Mouse (Mus musculus): Measurements from ENCODE around the gene Psme2.
A peak's percentile ranks its signal among the peaks of the same experiment; 100 is the strongest.

The Psme2 gene

GRCm38 (mm10) chr14:55590748-55591330 is at the start of gene Psme2:
TSS of gene Psme2 (minus strand) at chr14:55591113.
- DNase-seq (ENCODE audit: low spot score) = peak; percentile 92

- DNase-seq (ENCODE audit: low spot score) = no peak
Measured at GRCm38 (mm10) chr14:55637795-55638194, 46.9 kb upstream of the Psme2 start, which contains the start of gene Gm49378. TSS of gene Gm49378 (minus strand) at chr14:55637895.

- peak; percentile 85 for DNase-seq (ENCODE audit: low spot score)
Measured at GRCm38 (mm10) chr14:55635523-55636007, 44.7 kb upstream of the Psme2 start, which contains the start of gene Ipo4. TSS of gene Ipo4 (minus strand) at chr14:55635957.

GRCm38 (mm10) chr14:55634874-55635522 is 44.1 kb upstream of the Psme2 start:
- peak; percentile 58 for DNase-seq (ENCODE audit: low spot score)

- DNase-seq (ENCODE audit: low spot score) = peak; percentile 79
Measured at GRCm38 (mm10) chr14:55629312-55629711, 38.4 kb upstream of the Psme2 start.

GRCm38 (mm10) chr14:55628077-55628827 is 37.3 kb upstream of the Psme2 start:
- no peak for DNase-seq (ENCODE audit: low spot score)

GRCm38 (mm10) chr14:55618486-55619195 is 27.7 kb upstream of the Psme2 start:
- DNase-seq (ENCODE audit: low spot score) = no peak

- no peak for DNase-seq (ENCODE audit: low spot score)
Measured at GRCm38 (mm10) chr14:55617822-55618221, 26.9 kb upstream of the Psme2 start, which contains the start of gene Rec8. TSS of gene Rec8 (plus strand) at chr14:55618037.

- DNase-seq (ENCODE audit: low spot score) = no peak
Measured at GRCm38 (mm10) chr14:55616844-55617243, 25.9 kb upstream of the Psme2 start.

GRCm38 (mm10) chr14:55615876-55616275 is 25.0 kb upstream of the Psme2 start:
- no peak for DNase-seq (ENCODE audit: low spot score)

GRCm38 (mm10) chr14:55614565-55615178 is 23.8 kb upstream of the Psme2 start:
- no peak for DNase-seq (ENCODE audit: low spot score)

GRCm38 (mm10) chr14:55613346-55613745 is 22.4 kb upstream of the Psme2 start:
- no peak for DNase-seq (ENCODE audit: low spot score)

GRCm38 (mm10) chr14:55608339-55608738 is 17.4 kb upstream of the Psme2 start:
- no peak for DNase-seq (ENCODE audit: low spot score)

- DNase-seq (ENCODE audit: low spot score) = no peak
Measured at GRCm38 (mm10) chr14:55605743-55606459, 15.0 kb upstream of the Psme2 start.

GRCm38 (mm10) chr14:55604823-55605222 is 13.9 kb upstream of the Psme2 start:
- DNase-seq (ENCODE audit: low spot score) = no peak

GRCm38 (mm10) chr14:55603633-55604576 is 13.0 kb upstream of the Psme2 start:
- peak; percentile 92 for DNase-seq (ENCODE audit: low spot score)

- no peak for DNase-seq (ENCODE audit: low spot score)
Measured at GRCm38 (mm10) chr14:55603271-55603632, 12.3 kb upstream of the Psme2 start, which contains the start of gene Irf9. TSS of gene Irf9 (plus strand) at chr14:55603571.

GRCm38 (mm10) chr14:55598521-55599390 is 7.8 kb upstream of the Psme2 start:
- no peak for DNase-seq (ENCODE audit: low spot score)
